15 mouse cellular contexts compared by ENCODE assay signal in genomic region chr15:5555381-5556066, GRCm38 (mm10).
DNase-seq lines count a peak whose midpoint lies in the region; ATAC-seq and TF ChIP-seq lines count a peak whose summit lies in the region.
"Had no signal": no experiment of that assay in that cellular context is flagged by ENCODE, and none has a peak within 500 bp of the region (broad histone marks: within the 10 kb centered on the region; RNA-seq: fewer than 3 reads in every experiment).

No protein-coding gene starts in this region.

- no peak for DNase-seq in heart, postnatal 25 days (ENCODE audit: low spot score)
- peak; percentile 65 for DNase-seq in limb, embryonic 14.5 days (ENCODE audit: low spot score)
- DNase-seq in limb, embryonic 10.5 days (ENCODE audit: low spot score) = no peak
- DNase-seq in brain, embryonic 14.5 days (ENCODE audit: low read depth) = peak; percentile 3
- DNase-seq in telencephalon, adult 2 months (ENCODE audit: low read depth, low spot score) = peak; percentile 5
- no peak for DNase-seq in Muller cell, postnatal 12 days (ENCODE audit: inconsistent ontology term)
- DNase-seq: cerebellum, adult 8-10 months; liver; right cerebral cortex, postnatal 25 days; thymus, postnatal 36 days had no signal

- H3K4me1 ChIP-seq in heart, embryonic 13.5 days = peaks cover 17% of the 10 kb centered on the region
- peaks cover 13% of the 10 kb centered on the region; the same call in 1 of the 2 replicates for H3K4me1 ChIP-seq in limb, embryonic 14.5 days (ENCODE audit: control insufficient read depth, insufficient read depth, low read length)
- H3K4me1 ChIP-seq in limb, embryonic 10.5 days = no peaks in the 10 kb centered on the region
- H3K4me1 ChIP-seq: forebrain, embryonic 10.5 days; hindbrain, embryonic 10.5 days had no signal

- TF ChIP-seq POLR2A in limb, embryonic 14.5 days (IDR thresholded peaks at IDR 0.05; ENCODE audit: borderline replicate concordance, extremely low read depth, insufficient read depth, insufficient read length) = no peak
- TF ChIP-seq POLR2A in brain, embryonic 14.5 days (IDR thresholded peaks at IDR 0.05; ENCODE audit: borderline replicate concordance, extremely low read depth, insufficient read depth, insufficient read length, poor library complexity, severe bottlenecking) = no peak

- H3K4me2 ChIP-seq in heart, embryonic 13.5 days = no peak overlapping the region
- no peak overlapping the region for H3K4me2 ChIP-seq in limb, embryonic 14.5 days (replicated peaks; ENCODE audit: low read depth, low read length, severe bottlenecking)

- H3K9ac ChIP-seq in heart, embryonic 13.5 days = no peak overlapping the region
- no peak overlapping the region for H3K9ac ChIP-seq in limb, embryonic 14.5 days (ENCODE audit: low read depth, low read length, severe bottlenecking)

- 58% methylated on average over 7 of the region's 7 CpGs for WGBS in heart, embryonic 13.5 days
- 52% methylated on average over 7 of the region's 7 CpGs for WGBS in limb, embryonic 14.5 days
- 88% methylated on average over 7 of the region's 7 CpGs for WGBS in limb, embryonic 10.5 days

- intact Hi-C loops in heart, postnatal 25 days (cut with DNase I) = no loop called here

- no peak for TF ChIP-seq CTCF in brain, embryonic 14.5 days (IDR thresholded peaks at IDR 0.05; ENCODE audit: borderline replicate concordance, extremely low read depth, insufficient read depth, insufficient read length)

- no peaks in the 10 kb centered on the region for H3K36me3 ChIP-seq in heart, embryonic 13.5 days
- no peaks in the 10 kb centered on the region for H3K36me3 ChIP-seq in limb, embryonic 14.5 days (ENCODE audit: control insufficient read depth, insufficient read depth, low read length)
- H3K36me3 ChIP-seq in limb, embryonic 10.5 days = no peaks in the 10 kb centered on the region
- H3K36me3 ChIP-seq: forebrain, embryonic 10.5 days; hindbrain, embryonic 10.5 days had no signal

- H3K27ac ChIP-seq in heart, embryonic 13.5 days (replicated peaks) = peak overlapping the region; percentile 10; the same call in 1 of the 2 replicates
- no peak overlapping the region for H3K27ac ChIP-seq in limb, embryonic 14.5 days (replicated peaks; ENCODE audit: low read depth, low read length)
- H3K27ac ChIP-seq in limb, embryonic 10.5 days = no peak overlapping the region
- H3K27ac ChIP-seq: forebrain, embryonic 10.5 days; hindbrain, embryonic 10.5 days; left cerebral cortex, adult 2 months had no signal

- H3K4me3 ChIP-seq in heart, embryonic 13.5 days = no peak overlapping the region
- no peak overlapping the region for H3K4me3 ChIP-seq in limb, embryonic 14.5 days (replicated peaks; ENCODE audit: low read length)
- no peak overlapping the region for H3K4me3 ChIP-seq in limb, embryonic 10.5 days
- H3K4me3 ChIP-seq: forebrain, embryonic 10.5 days; hindbrain, embryonic 10.5 days; left cerebral cortex, adult 2 months had no signal

- no peaks in the 10 kb centered on the region for H3K27me3 ChIP-seq in heart, embryonic 13.5 days (replicated peaks)
- H3K27me3 ChIP-seq in limb, embryonic 14.5 days (ENCODE audit: control insufficient read depth, insufficient read depth, low read length) = no peaks in the 10 kb centered on the region
- no peaks in the 10 kb centered on the region for H3K27me3 ChIP-seq in limb, embryonic 10.5 days (ENCODE audit: low read depth, poor library complexity, severe bottlenecking)

- ATAC-seq in heart, embryonic 13.5 days (ENCODE audit: extremely low read depth, insufficient number of reproducible peaks, low FRiP score, low TSS enrichment) = no peak
- ATAC-seq in limb, embryonic 14.5 days (ENCODE audit: low FRiP score, low read depth) = no peak
- ATAC-seq: lung, postnatal 0 days had no signal

- no peaks in the 10 kb centered on the region for H3K9me3 ChIP-seq in heart, embryonic 13.5 days
- H3K9me3 ChIP-seq in limb, embryonic 14.5 days (ENCODE audit: control insufficient read depth, low read length) = no peaks in the 10 kb centered on the region
- H3K9me3 ChIP-seq in limb, embryonic 10.5 days (replicated peaks) = no peaks in the 10 kb centered on the region
- H3K9me3 ChIP-seq: forebrain, embryonic 10.5 days; hindbrain, embryonic 10.5 days had no signal

Comparison
In these comparisons a context has a peak if more than half of its experiments do, and no peak if none do; other contexts are left out.
1. DNase-seq: peak in limb, embryonic 14.5 days (single experiment), brain, embryonic 14.5 days (single experiment) and telencephalon, adult 2 months (single experiment); none in heart, postnatal 25 days (single experiment), limb, embryonic 10.5 days (single experiment) and Muller cell, postnatal 12 days (single experiment).